Mouse (Mus musculus) megakaryocyte, embryonic 14.5 days (primary cell): ENCODE results near the gene Gtf3c1. TPM values are rescaled to one million over a fixed set of nuclear protein-coding genes. Genes with fewer than 3 reads are reported as not detected.
A peak's percentile ranks its signal among the peaks of the same experiment; 100 is the strongest.

ENCODE experiments used
- H3K27me3 ChIP-seq: replicated peaks from 2 replicates; pipeline ENCODE3; 2012; ENCODE audit warnings: inconsistent platforms
- H3K36me3 ChIP-seq: replicated peaks from 2 replicates; pipeline ENCODE3; 2012; ENCODE audit warnings: low read length, inconsistent platforms, mixed read lengths
- H3K4me1 ChIP-seq: 2 replicates; pipeline ENCODE4 v1.6.1; 2012; ENCODE audit warnings: inconsistent platforms
- H3K4me3 ChIP-seq: replicated peaks from 2 replicates; pipeline ENCODE3; 2012; ENCODE audit warnings: moderate library complexity, mild to moderate bottlenecking, inconsistent platforms
- H3K9me3 ChIP-seq: 2 replicates; pipeline ENCODE4 v1.6.1; 2012; ENCODE audit warnings: inconsistent platforms
- FLI1 ChIP-seq: IDR thresholded peaks from 2 replicates; pipeline ENCODE4 v1.6.1; 2012; ENCODE audit warnings: low read length, inconsistent platforms, mixed read lengths
- GATA1 ChIP-seq: IDR thresholded peaks from 3 replicates; pipeline ENCODE4 v1.6.1; 2012; ENCODE audit warnings: mixed read lengths, low read length, inconsistent platforms, borderline replicate concordance
- polyA plus RNA-seq: library from polyadenylated mRNA; stranded (reverse); fragments of >175 nt; gene quantifications from 2 replicates; pipeline ENCODE4 v1.2.3, GENCODE M21; 2012; ENCODE audit warnings: low replicate concordance; ENCODE audit not compliant: insufficient read depth

The Gtf3c1 gene
- 55.0 and 77.2 TPM in 2 replicates for polyA plus RNA-seq

- H3K9me3 ChIP-seq, result no peaks in the 10 kb centered on the region
- peak within 1 kb of the TSS; percentile 99 for H3K4me3 ChIP-seq
- peaks cover 39% of the 10 kb centered on the region for H3K36me3 ChIP-seq
- H3K27me3 ChIP-seq, result no peaks in the 10 kb centered on the region
- peaks cover 69% of the 10 kb centered on the region for H3K4me1 ChIP-seq
- TF ChIP-seq FLI1 (peak; percentile 78; the same call in 1 of the 2 replicates), GATA1 (no peak)
Observed at GRCm38 (mm10) chr7:125707593-125708022, at the start of gene Gtf3c1, which contains the start of gene D430042O09Rik. Gtf3c1 (minus strand) TSS chr7:125707780. D430042O09Rik (plus strand) TSS chr7:125707888.

- Histone ChIP-seq H3K36me3 (peaks cover 54% of the 10 kb centered on the region), H3K4me1 (peaks cover 5% of the 10 kb centered on the region), H3K4me3 (no peak overlapping the region), H3K27me3 (no peaks in the 10 kb centered on the region), H3K9me3 (no peaks in the 10 kb centered on the region)
- no peak for TF ChIP-seq GATA1
- TF ChIP-seq FLI1, result no peak
Observed at GRCm38 (mm10) chr7:125756806-125757205, 49.2 kb upstream of the Gtf3c1 start.

GRCm38 (mm10) chr7:125753326-125753715 lies 45.7 kb upstream of the Gtf3c1 start:
- no peaks in the 10 kb centered on the region for H3K9me3 ChIP-seq
- peaks cover 40% of the 10 kb centered on the region for H3K36me3 ChIP-seq
- peaks cover 3% of the 10 kb centered on the region; the same call in 1 of the 2 replicates for H3K4me1 ChIP-seq
- no peak overlapping the region for H3K4me3 ChIP-seq
- no peak for TF ChIP-seq GATA1
- no peak for TF ChIP-seq FLI1
- no peaks in the 10 kb centered on the region for H3K27me3 ChIP-seq

GRCm38 (mm10) chr7:125752699-125753325 lies 45.2 kb upstream of the Gtf3c1 start:
- H3K27me3 ChIP-seq, result no peaks in the 10 kb centered on the region
- peaks cover 3% of the 10 kb centered on the region; the same call in 1 of the 2 replicates for H3K4me1 ChIP-seq
- no peaks in the 10 kb centered on the region for H3K9me3 ChIP-seq
- peaks cover 40% of the 10 kb centered on the region for H3K36me3 ChIP-seq
- no peak for TF ChIP-seq GATA1
- no peak for TF ChIP-seq FLI1
- no peak overlapping the region for H3K4me3 ChIP-seq

- TF ChIP-seq FLI1, result no peak
- TF ChIP-seq GATA1, result no peak
- Histone ChIP-seq H3K36me3 (peaks cover 19% of the 10 kb centered on the region), H3K27me3 (no peaks in the 10 kb centered on the region), H3K4me3 (no peak overlapping the region), H3K9me3 (no peaks in the 10 kb centered on the region), H3K4me1 (peaks cover 20% of the 10 kb centered on the region)
Observed at GRCm38 (mm10) chr7:125748186-125748585, 40.6 kb upstream of the Gtf3c1 start.

GRCm38 (mm10) chr7:125747316-125747690 lies 39.7 kb upstream of the Gtf3c1 start:
- no peak overlapping the region for H3K4me3 ChIP-seq
- H3K9me3 ChIP-seq, result no peaks in the 10 kb centered on the region
- H3K4me1 ChIP-seq, result peaks cover 20% of the 10 kb centered on the region
- no peaks in the 10 kb centered on the region for H3K27me3 ChIP-seq
- TF ChIP-seq GATA1, result no peak
- TF ChIP-seq FLI1, result no peak
- H3K36me3 ChIP-seq, result peaks cover 15% of the 10 kb centered on the region

- Histone ChIP-seq H3K4me1 (peaks cover 20% of the 10 kb centered on the region), H3K36me3 (peaks cover 15% of the 10 kb centered on the region), H3K9me3 (no peaks in the 10 kb centered on the region), H3K27me3 (no peaks in the 10 kb centered on the region), H3K4me3 (no peak overlapping the region)
- no peak for TF ChIP-seq FLI1
- no peak for TF ChIP-seq GATA1
Observed at GRCm38 (mm10) chr7:125746621-125747315, 39.2 kb upstream of the Gtf3c1 start.

- Histone ChIP-seq H3K9me3 (no peaks in the 10 kb centered on the region), H3K4me1 (peaks cover 27% of the 10 kb centered on the region), H3K4me3 (no peak overlapping the region), H3K36me3 (peaks cover 6% of the 10 kb centered on the region), H3K27me3 (no peaks in the 10 kb centered on the region)
- TF ChIP-seq GATA1 (no peak), FLI1 (no peak)
Observed at GRCm38 (mm10) chr7:125744774-125745173, 37.2 kb upstream of the Gtf3c1 start.

GRCm38 (mm10) chr7:125741271-125741703 lies 33.7 kb upstream of the Gtf3c1 start:
- peaks cover 6% of the 10 kb centered on the region for H3K36me3 ChIP-seq
- no peak for TF ChIP-seq FLI1
- TF ChIP-seq GATA1, result no peak
- no peak overlapping the region for H3K4me3 ChIP-seq
- no peaks in the 10 kb centered on the region for H3K27me3 ChIP-seq
- no peaks in the 10 kb centered on the region for H3K9me3 ChIP-seq
- peaks cover 27% of the 10 kb centered on the region for H3K4me1 ChIP-seq

- H3K9me3 ChIP-seq, result no peaks in the 10 kb centered on the region
- no peak for TF ChIP-seq FLI1
Observed at GRCm38 (mm10) chr7:125740521-125740920, 32.9 kb upstream of the Gtf3c1 start.

More at GRCm38 (mm10) chr7:125740521-125740920, 32.9 kb upstream of the Gtf3c1 start:
- peaks cover 28% of the 10 kb centered on the region for H3K4me1 ChIP-seq
- no peak overlapping the region for H3K4me3 ChIP-seq
- H3K27me3 ChIP-seq, result no peaks in the 10 kb centered on the region
- H3K36me3 ChIP-seq, result peaks cover 6% of the 10 kb centered on the region
